Comparison of ENCODE assay signal across 22 mouse cellular contexts in the genomic region with DNA sequence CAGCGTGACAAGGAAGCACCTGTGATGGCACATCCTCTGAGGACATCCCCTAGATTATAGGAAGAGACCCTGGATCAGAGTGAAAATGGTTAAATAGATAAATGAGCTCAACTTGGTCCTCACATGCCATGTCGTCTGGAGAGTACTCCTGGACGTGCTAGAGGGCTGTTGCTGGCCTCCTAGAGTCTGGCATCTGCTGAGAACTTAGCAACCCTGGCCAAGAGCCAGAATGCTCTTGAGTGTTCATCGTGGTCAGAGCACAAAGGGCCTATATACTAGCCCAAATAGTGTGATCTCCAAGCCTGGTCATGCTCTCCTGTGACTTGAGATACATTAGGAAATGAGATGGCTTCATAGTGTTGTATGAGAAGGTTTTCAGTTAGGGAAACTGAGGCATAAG. TPM values are rescaled to one million over a fixed set of nuclear protein-coding genes. Genes with fewer than 3 reads are reported as not detected.
DNase-seq lines count a peak whose midpoint lies in the region; ATAC-seq lines count a peak whose summit lies in the region.
"Had no signal": no experiment of that assay in that cellular context is flagged by ENCODE, and none has a peak within 500 bp of the region (broad histone marks: within the 10 kb centered on the region; RNA-seq: fewer than 3 reads in every experiment).

No protein-coding gene starts in this region.

- 51% methylated on average over 4 of the region's 4 CpGs for WGBS in heart, embryonic 15.5 days
- WGBS in kidney, embryonic 14.5 days, result 81% methylated on average over 4 of the region's 4 CpGs
- 79% methylated on average over 4 of the region's 4 CpGs for WGBS in forebrain, embryonic 12.5 days

- peaks cover 5% of the 10 kb centered on the region; the same call in 1 of the 2 replicates for H3K4me1 ChIP-seq in heart, embryonic 15.5 days (replicated peaks)
- H3K4me1 ChIP-seq in kidney, embryonic 14.5 days (ENCODE audit: control insufficient read depth, insufficient read depth, low read length), result no peaks in the 10 kb centered on the region
- no peaks in the 10 kb centered on the region for H3K4me1 ChIP-seq in forebrain, embryonic 12.5 days
- H3K4me1 ChIP-seq: embryonic facial prominence, embryonic 10.5 days; forebrain, embryonic 15.5 days; hindbrain, embryonic 10.5 days; intestine, embryonic 15.5 days; midbrain, embryonic 15.5 days; neural tube, embryonic 15.5 days had no signal

- H3K27ac ChIP-seq in heart, embryonic 15.5 days, result no peak overlapping the region
- no peak overlapping the region for H3K27ac ChIP-seq in kidney, embryonic 14.5 days (ENCODE audit: low read depth, low read length)
- no peak overlapping the region for H3K27ac ChIP-seq in forebrain, embryonic 12.5 days
- H3K27ac ChIP-seq: embryonic facial prominence, embryonic 10.5 days; forebrain, embryonic 15.5 days; hindbrain, embryonic 10.5 days; intestine, embryonic 15.5 days; kidney, postnatal 0 days; liver, embryonic 14.5 days; midbrain, embryonic 15.5 days; neural tube, embryonic 15.5 days; stomach, postnatal 0 days had no signal

- no peak overlapping the region for H3K4me2 ChIP-seq in heart, embryonic 15.5 days
- no peak overlapping the region for H3K4me2 ChIP-seq in kidney, embryonic 14.5 days (replicated peaks; ENCODE audit: low read depth, low read length)
- H3K4me2 ChIP-seq in forebrain, embryonic 12.5 days, result no peak overlapping the region
- H3K4me2 ChIP-seq: forebrain, embryonic 15.5 days; intestine, embryonic 15.5 days; midbrain, embryonic 15.5 days; neural tube, embryonic 15.5 days had no signal

- H3K9ac ChIP-seq in heart, embryonic 15.5 days, result no peak overlapping the region
- H3K9ac ChIP-seq in kidney, embryonic 14.5 days (ENCODE audit: low read depth, low read length), result no peak overlapping the region
- no peak overlapping the region for H3K9ac ChIP-seq in forebrain, embryonic 12.5 days
- H3K9ac ChIP-seq: forebrain, embryonic 15.5 days; intestine, embryonic 15.5 days; liver, embryonic 14.5 days; midbrain, embryonic 15.5 days; neural tube, embryonic 15.5 days had no signal

- H3K9me3 ChIP-seq in heart, embryonic 15.5 days (replicated peaks), result no peaks in the 10 kb centered on the region
- no peaks in the 10 kb centered on the region for H3K9me3 ChIP-seq in kidney, embryonic 14.5 days (ENCODE audit: control insufficient read depth, low read length)
- H3K9me3 ChIP-seq in forebrain, embryonic 12.5 days, result no peaks in the 10 kb centered on the region
- H3K9me3 ChIP-seq: embryonic facial prominence, embryonic 10.5 days; forebrain, embryonic 15.5 days; hindbrain, embryonic 10.5 days; intestine, embryonic 15.5 days; midbrain, embryonic 15.5 days; neural tube, embryonic 15.5 days had no signal

- intact Hi-C loops in heart, postnatal 36 days (cut with DNase I), result no loop called here

- 0 out of 2 replicates have a peak, but pooled peaks have one; percentile 37 for ATAC-seq in heart, embryonic 15.5 days (replicated peaks; ENCODE audit: insufficient number of reproducible peaks, insufficient read depth, low FRiP score, low read depth)
- no peak for ATAC-seq in kidney, embryonic 14.5 days (ENCODE audit: low FRiP score, low TSS enrichment)
- ATAC-seq in forebrain, embryonic 12.5 days (ENCODE audit: low FRiP score), result no peak
- ATAC-seq: forebrain, embryonic 15.5 days; intestine, embryonic 15.5 days; midbrain, embryonic 15.5 days had no signal

- no peak for DNase-seq in heart, postnatal 36 days
- DNase-seq in kidney, postnatal 36 days, result peak; percentile 11 to 45
- peak; percentile 51 to 62 for DNase-seq in lung, adult 18-20 months
- peak; percentile 43 for DNase-seq in lung, postnatal 25 days (ENCODE audit: low spot score)
- DNase-seq in embryo, embryonic 10.5 days (ENCODE audit: low spot score), result no peak
- DNase-seq: adrenal gland, adult 2 months; B cell, adult 2 months; cerebellum, adult 8-10 months; right cerebral cortex, postnatal 25 days had no signal

- H3K4me3 ChIP-seq in heart, embryonic 15.5 days, result no peak overlapping the region
- no peak overlapping the region for H3K4me3 ChIP-seq in kidney, embryonic 14.5 days (ENCODE audit: low read length)
- no peak overlapping the region for H3K4me3 ChIP-seq in forebrain, embryonic 12.5 days (replicated peaks)
- H3K4me3 ChIP-seq: embryonic facial prominence, embryonic 10.5 days; forebrain, embryonic 15.5 days; hindbrain, embryonic 10.5 days; intestine, embryonic 15.5 days; midbrain, embryonic 15.5 days; neural tube, embryonic 15.5 days had no signal

- peaks cover 76% of the 10 kb centered on the region for H3K36me3 ChIP-seq in heart, embryonic 15.5 days
- peaks cover 74% of the 10 kb centered on the region for H3K36me3 ChIP-seq in kidney, embryonic 14.5 days (ENCODE audit: control insufficient read depth, insufficient read depth, low read length)
- H3K36me3 ChIP-seq in forebrain, embryonic 12.5 days (replicated peaks), result peaks cover 80% of the 10 kb centered on the region

- no peaks in the 10 kb centered on the region for H3K27me3 ChIP-seq in heart, embryonic 15.5 days
- H3K27me3 ChIP-seq in kidney, embryonic 14.5 days (ENCODE audit: control insufficient read depth, insufficient read depth, low read length), result no peaks in the 10 kb centered on the region
- H3K27me3 ChIP-seq in forebrain, embryonic 12.5 days, result no peaks in the 10 kb centered on the region
- H3K27me3 ChIP-seq: forebrain, embryonic 15.5 days; intestine, embryonic 15.5 days; midbrain, embryonic 15.5 days; neural tube, embryonic 15.5 days had no signal

RNA-seq across cellular contexts. Expression of a gene that starts 53.6 kb away (rescaled TPM):
- 0.25 and 0.44 TPM in 2 replicates for polyA plus RNA-seq in heart, embryonic 15.5 days (2015; fragmentation: Nextera tagmentation; extraction: Ambion mirVana)
- total RNA-seq in heart, postnatal 36 days (2021), result under 1 TPM in 1 of 2 experiments, not detected in 1; 0.33 TPM
- not detected in 2 replicates for polyA plus RNA-seq in kidney, embryonic 14.5 days (2014; fragmentation: Nextera tagmentation; extraction: Ambion mirVana)
- not detected in 2 replicates for polyA plus RNA-seq in forebrain, embryonic 12.5 days (2016; fragmentation: Nextera tagmentation; extraction: Ambion mirVana)
- total RNA-seq: adrenal gland, adult 2 months; megakaryocyte progenitor cell, adult 5-6 weeks had no signal
- polyA plus RNA-seq: adrenal gland, adult 2 months; embryonic facial prominence, embryonic 10.5 days; forebrain, embryonic 15.5 days; hindbrain, embryonic 10.5 days; intestine, embryonic 15.5 days; liver, embryonic 14.5 days; midbrain, embryonic 15.5 days; neural tube, embryonic 15.5 days; stomach, postnatal 0 days had no signal

Comparison
In these comparisons a context has a peak if more than half of its experiments do, and no peak if none do; other contexts are left out.
1. DNase-seq: peak in kidney, postnatal 36 days (2 of 2), lung, adult 18-20 months (2 of 2) and lung, postnatal 25 days (single experiment); none in heart, postnatal 36 days (0 of 2) and embryo, embryonic 10.5 days (single experiment).